Mouse (Mus musculus) spleen, adult 2 months (tissue): Measurements from ENCODE around the gene Entr1. TPM values are rescaled to one million over a fixed set of nuclear protein-coding genes. Genes with fewer than 3 reads are reported as not detected.
"Not testable (repeated sequence)": the region's sequence is repeated elsewhere in the genome, so short reads cannot be mapped to it uniquely, and the experiment has no call there.

Source experiments
- DNase-seq, 2 experiments: peaks; one replicate each; pipeline versions ENCODE4 v3.0.0 to v3.0.0-alpha.2; 2012 to 2021; ENCODE audit warnings: low spot score in 2 of 2, low read depth in 1 of 2
- H3K27ac ChIP-seq: fragments of 200-500 bp; 2 replicates; pipeline ENCODE4 v1.5.1; 2012; ENCODE audit warnings: low read length, inconsistent platforms; ENCODE audit not compliant: insufficient read depth
- H3K27me3 ChIP-seq: fragments of 200-500 bp; 2 replicates; pipeline ENCODE4 v1.6.1; 2012; ENCODE audit warnings: mild to moderate bottlenecking, moderate library complexity, low read length, inconsistent platforms; ENCODE audit not compliant: control insufficient read depth, insufficient read depth
- H3K36me3 ChIP-seq: fragments of 200-500 bp; 2 replicates; pipeline ENCODE4 v1.6.1; 2012; ENCODE audit warnings: mild to moderate bottlenecking, low read length, inconsistent platforms; ENCODE audit not compliant: control insufficient read depth, insufficient read depth
- H3K4me1 ChIP-seq: fragments of 200-500 bp; 2 replicates; pipeline ENCODE4 v1.6.1; 2011; ENCODE audit warnings: inconsistent platforms; ENCODE audit not compliant: control insufficient read depth, insufficient read depth, insufficient read length
- H3K4me3 ChIP-seq: fragments of 200-500 bp; 2 replicates; pipeline ENCODE4 v1.5.1; 2011; ENCODE audit warnings: mild to moderate bottlenecking, inconsistent platforms; ENCODE audit not compliant: insufficient read depth, insufficient read length; ENCODE audit errors: extremely low read depth
- CTCF ChIP-seq: fragments of 200-500 bp; IDR thresholded peaks from 2 replicates; pipeline ENCODE4 v1.5.1; 2011; ENCODE audit warnings: mild to moderate bottlenecking, inconsistent platforms; ENCODE audit not compliant: insufficient read depth, insufficient read length, insufficient replicate concordance; ENCODE audit errors: extremely low read depth
- POLR2A ChIP-seq: fragments of 200-500 bp; IDR thresholded peaks from 2 replicates; pipeline ENCODE4 v1.6.1; 2011; ENCODE audit warnings: low read depth, low read length, inconsistent platforms
- WGBS: fragments of 180-500 bp; shearing (Covaris S2); methylation state at CpG from one replicate; pipeline ENCODE4 v1.1.7; 2018; 5-methylcytosine and 5-hydroxymethylcytosine counted together
- polyA plus RNA-seq: library from polyadenylated mRNA; depleted of rRNA; stranded (reverse); fragments of >200 nt; gene quantifications from 2 replicates; pipeline ENCODE4 v1.2.3, GENCODE M21; 2012

Entr1 gene
- polyA plus RNA-seq, 1 experiment = 60.1 TPM

DNA sequence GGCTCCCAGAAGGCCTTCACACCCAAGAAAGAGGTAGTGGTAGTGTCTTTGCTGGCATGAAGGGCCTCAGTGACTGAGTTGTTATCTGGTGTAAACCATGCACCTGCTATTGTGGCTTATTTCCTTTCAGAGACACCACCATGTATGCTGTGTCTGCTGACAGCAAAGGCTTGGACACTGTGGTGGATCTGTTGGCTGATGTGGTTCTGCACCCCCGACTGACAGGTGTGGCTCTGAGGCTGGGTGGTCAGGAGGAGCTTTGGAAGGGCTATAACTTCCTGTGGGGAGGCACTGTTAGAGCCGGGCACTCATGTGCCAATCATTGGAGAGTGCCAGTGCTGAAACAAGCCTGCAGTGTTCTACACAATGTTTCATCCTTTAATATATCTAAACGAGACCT is 1.8 kb upstream of the Entr1 start:
- no peak overlapping the region for H3K4me3 ChIP-seq
- no peak for TF ChIP-seq POLR2A
- TF ChIP-seq CTCF = no peak
- peaks cover 6% of the 10 kb centered on the region for H3K4me1 ChIP-seq
- 67% methylated on average over 3 of the region's 3 CpGs for WGBS
- H3K27me3 ChIP-seq = no peaks in the 10 kb centered on the region
- no peak overlapping the region for H3K27ac ChIP-seq
- no peak for DNase-seq
- peaks cover 49% of the 10 kb centered on the region for H3K36me3 ChIP-seq

GRCm38 (mm10) chr2:26388682-26389153 is 398 bp downstream of the Entr1 start:
- Histone ChIP-seq H3K4me3 (peak overlapping the region; percentile 84), H3K27me3 (no peaks in the 10 kb centered on the region), H3K36me3 (peaks cover 46% of the 10 kb centered on the region), H3K4me1 (peaks cover 6% of the 10 kb centered on the region), H3K27ac (peak overlapping the region; percentile 76)
- peak in 1 of 2 experiments; percentile 15 for DNase-seq
- TF ChIP-seq POLR2A (no peak), CTCF (no peak)
- under 1% methylated on average over 44 of the region's 45 CpGs for WGBS

DNA sequence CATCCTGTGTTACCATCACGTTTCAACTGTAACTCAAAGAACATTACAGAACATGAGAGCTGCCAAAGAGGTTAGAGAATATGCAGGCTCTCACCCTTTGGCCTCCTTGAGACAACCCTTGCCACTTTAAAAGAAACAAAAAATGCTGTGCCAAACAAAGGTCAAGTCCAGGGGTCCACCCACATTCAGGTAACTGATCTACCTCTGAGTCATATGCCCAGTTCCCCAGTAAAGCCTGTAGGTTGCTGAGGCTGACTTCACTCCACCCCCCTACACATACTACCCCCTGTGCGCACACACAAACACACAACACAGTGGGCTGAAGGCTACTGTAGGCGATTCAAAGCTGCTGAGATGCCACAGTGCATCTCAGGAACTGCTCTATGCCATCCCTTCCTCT is 1.4 kb downstream of the Entr1 start:
- Histone ChIP-seq H3K27me3 (no peaks in the 10 kb centered on the region), H3K27ac (no peak overlapping the region), H3K36me3 (peaks cover 45% of the 10 kb centered on the region), H3K4me3 (no peak overlapping the region), H3K4me1 (peaks cover 6% of the 10 kb centered on the region)
- no peak for TF ChIP-seq CTCF
- TF ChIP-seq POLR2A = no peak
- 84% methylated on average over 3 of the region's 3 CpGs for whole genome bisulfite sequencing
- DNase-seq = no peak

DNA sequence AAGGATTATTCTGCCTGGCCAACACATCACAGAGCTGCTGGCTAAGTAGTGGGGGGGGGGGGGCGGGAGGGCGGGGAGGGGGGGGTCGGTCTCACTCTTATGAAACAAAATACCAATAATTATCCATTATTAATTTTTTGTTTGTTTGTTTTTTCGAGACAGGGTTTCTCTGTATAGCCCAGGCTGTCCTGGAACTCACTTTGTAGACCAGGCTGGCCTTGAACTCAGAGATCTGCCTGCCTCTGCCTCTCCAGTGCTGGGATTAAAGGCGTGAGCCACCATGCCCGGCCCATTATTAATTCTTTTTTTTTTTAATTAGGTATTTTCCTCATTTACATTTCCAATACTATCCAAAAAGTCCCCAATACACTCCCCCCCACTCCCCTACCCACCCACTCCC is 8.2 kb downstream of the Entr1 start:
- not testable (repeated sequence) for H3K4me1 ChIP-seq, H3K27me3 ChIP-seq, DNase-seq, H3K27ac ChIP-seq
- peak overlapping the region; percentile 79 for H3K4me3 ChIP-seq
- 27% methylated on average over 6 of the region's 6 CpGs for WGBS
- peaks cover 25% of the 10 kb centered on the region for H3K36me3 ChIP-seq

GRCm38 (mm10) chr2:26380131-26380771 is 8.9 kb downstream of the Entr1 start, which contains the start of gene Snapc4:
Gene Snapc4 (minus strand): TSS chr2:26380653.
- no peaks in the 10 kb centered on the region for H3K27me3 ChIP-seq
- H3K27ac ChIP-seq = peak within 1 kb of the TSS; percentile 51
- peaks cover 25% of the 10 kb centered on the region for H3K36me3 ChIP-seq
- peak; percentile 53 to 84 for DNase-seq
- H3K4me3 ChIP-seq = peak within 1 kb of the TSS; percentile 79
- no peaks in the 10 kb centered on the region for H3K4me1 ChIP-seq
- TF ChIP-seq CTCF = no peak
- peak; percentile 56 for TF ChIP-seq POLR2A
- under 1% methylated on average over 38 of the region's 38 CpGs for WGBS

DNA sequence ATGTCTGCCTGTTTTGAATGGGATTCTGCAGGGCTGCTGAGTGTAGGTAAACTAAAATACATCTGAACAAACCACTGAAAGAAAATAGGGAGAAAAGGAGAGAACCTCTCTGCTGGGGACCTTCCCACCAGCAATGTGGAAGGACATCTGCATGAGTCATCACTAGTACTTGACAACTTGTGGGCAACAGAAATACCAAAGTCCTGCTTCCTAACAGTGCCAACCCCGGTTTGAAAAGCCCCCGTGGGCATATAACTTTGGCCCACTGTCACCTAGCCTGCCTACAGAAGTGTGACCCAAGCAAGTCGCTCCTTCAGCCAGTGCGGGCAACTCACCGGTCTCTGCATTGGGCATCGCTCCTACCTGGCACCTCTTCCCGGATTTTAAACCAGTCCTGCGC is 16.7 kb downstream of the Entr1 start:
- peaks cover 51% of the 10 kb centered on the region for H3K36me3 ChIP-seq

DNA sequence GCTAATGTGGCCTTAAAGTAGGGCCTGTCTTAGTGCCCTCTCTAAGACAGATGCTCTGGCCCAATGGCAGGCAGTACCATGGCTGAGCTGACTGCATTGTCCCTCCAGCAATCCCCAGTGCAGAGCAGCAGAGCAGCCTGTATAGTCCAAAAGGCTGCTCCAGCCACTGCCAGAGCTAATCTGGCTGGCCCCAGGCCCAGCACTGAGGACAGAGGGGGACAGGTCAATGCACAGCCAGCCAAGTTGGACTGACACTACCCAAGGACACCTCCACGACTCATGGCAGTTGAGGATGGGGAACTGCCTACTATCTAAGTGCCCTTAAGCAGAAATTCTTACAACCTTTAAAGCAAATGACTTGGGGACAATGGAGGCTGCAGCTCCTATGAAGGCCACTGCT is 20.5 kb downstream of the Entr1 start:
- DNase-seq = no peak
- Histone ChIP-seq H3K4me1 (no peaks in the 10 kb centered on the region), H3K27me3 (no peaks in the 10 kb centered on the region), H3K27ac (no peak overlapping the region), H3K4me3 (no peak overlapping the region), H3K36me3 (peaks cover 50% of the 10 kb centered on the region)
- WGBS = 83% methylated on average over 1 of the region's 1 CpGs
- TF ChIP-seq CTCF = no peak
- TF ChIP-seq POLR2A = no peak

More for the DNA sequence above, 16.7 kb downstream of the Entr1 start:
- Histone ChIP-seq H3K27ac (no peak overlapping the region), H3K4me3 (no peak overlapping the region), H3K4me1 (no peaks in the 10 kb centered on the region), H3K27me3 (no peaks in the 10 kb centered on the region)
- no peak for DNase-seq
- WGBS = 95% methylated on average over 8 of the region's 8 CpGs
- no peak for TF ChIP-seq POLR2A
- no peak for TF ChIP-seq CTCF
